20 mouse cellular contexts compared by ENCODE assay signal in the genomic region with DNA sequence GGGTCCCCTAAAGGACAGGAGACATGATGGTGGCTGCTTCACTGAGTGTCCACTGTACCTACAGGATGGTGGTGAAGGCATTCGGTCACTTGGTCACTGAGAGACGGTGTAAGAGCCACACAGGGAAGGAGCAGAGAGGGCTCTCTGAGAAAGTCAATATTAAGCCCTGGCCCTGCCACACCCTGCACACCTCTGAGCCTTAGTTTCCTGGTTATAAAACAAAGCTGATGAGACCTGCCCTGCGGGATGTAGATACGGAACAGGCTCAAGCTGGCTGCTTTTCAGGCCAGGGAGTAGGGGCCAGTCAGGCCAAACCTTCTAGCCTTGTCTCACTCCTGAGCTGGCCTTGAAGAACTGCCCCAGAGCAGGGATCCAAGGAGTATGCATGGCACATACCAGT.
DNase-seq lines count a peak whose midpoint lies in the region; ATAC-seq and TF ChIP-seq lines count a peak whose summit lies in the region.
"Had no signal": no experiment of that assay in that cellular context is flagged by ENCODE, and none has a peak within 500 bp of the region (broad histone marks: within the 10 kb centered on the region; RNA-seq: fewer than 3 reads in every experiment).

No protein-coding gene starts in this region.

- DNase-seq in liver, postnatal 0 days = no peak
- DNase-seq in liver = no peak
- no peak for DNase-seq in intestine, embryonic 14.5 days (ENCODE audit: low spot score)
- peak; percentile 61 for DNase-seq in lung, postnatal 36 days
- no peak for DNase-seq in frontal cortex, postnatal 14 days (ENCODE audit: low spot score in 2 of 2)
- no peak for DNase-seq in testis, postnatal 10 days (ENCODE audit: low spot score)
- DNase-seq in kidney, postnatal 4 days = no peak
- DNase-seq: cerebellum, adult 9-10 months; forebrain, postnatal 0 days; gastrocnemius, adult 2 months; kidney, adult 9 months; kidney, postnatal 25 days; liver, embryonic 13.5 days; right cerebral cortex, adult 18-20 months had no signal

- TF ChIP-seq CTCF in liver, postnatal 0 days (IDR thresholded peaks at IDR 0.05; ENCODE audit: low read depth) = no peak
- no peak for TF ChIP-seq CTCF in bone marrow, adult 2 months (IDR thresholded peaks at IDR 0.05; ENCODE audit: control insufficient read depth, insufficient read depth, low read length)

- peaks cover 7% of the 10 kb centered on the region; the same call in 1 of the 2 replicates for H3K36me3 ChIP-seq in liver, postnatal 0 days (replicated peaks; ENCODE audit: insufficient read depth, low read length)
- H3K36me3 ChIP-seq in intestine, embryonic 14.5 days (ENCODE audit: control insufficient read depth, insufficient read depth, low read length) = no peaks in the 10 kb centered on the region
- H3K36me3 ChIP-seq: heart, embryonic 12.5 days; limb, embryonic 12.5 days; neural tube, embryonic 12.5 days had no signal

- H3K27me3 ChIP-seq in liver, postnatal 0 days (ENCODE audit: insufficient read depth, low read length) = no peaks in the 10 kb centered on the region
- H3K27me3 ChIP-seq in intestine, embryonic 14.5 days (replicated peaks; ENCODE audit: control insufficient read depth, insufficient read depth, low read length) = no peaks in the 10 kb centered on the region
- H3K27me3 ChIP-seq: heart, embryonic 12.5 days; limb, embryonic 12.5 days; liver, embryonic 13.5 days; neural tube, embryonic 12.5 days had no signal

- 89% methylated on average over 4 of the region's 4 CpGs for WGBS in liver, postnatal 0 days (ENCODE audit: insufficient replicate concordance)
- 81% methylated on average over 4 of the region's 4 CpGs for WGBS in bone marrow, adult 2 months
- WGBS in intestine, embryonic 14.5 days = 79% methylated on average over 4 of the region's 4 CpGs

- no peak overlapping the region for H3K4me3 ChIP-seq in liver, postnatal 0 days (ENCODE audit: low read depth, low read length)
- no peak overlapping the region for H3K4me3 ChIP-seq in bone marrow, adult 2 months (replicated peaks; ENCODE audit: control insufficient read depth, low read depth, low read length)
- no peak overlapping the region for H3K4me3 ChIP-seq in intestine, embryonic 14.5 days (ENCODE audit: low read depth, low read length)
- H3K4me3 ChIP-seq: gastrocnemius, adult 2 months; heart, embryonic 12.5 days; limb, embryonic 12.5 days; liver, embryonic 13.5 days; neural tube, embryonic 12.5 days had no signal

- no peak for TF ChIP-seq EP300 in liver, postnatal 0 days (IDR thresholded peaks at IDR 0.05; ENCODE audit: low read depth)

- H3K9me3 ChIP-seq in liver, postnatal 0 days (ENCODE audit: low read length) = no peaks in the 10 kb centered on the region
- H3K9me3 ChIP-seq in intestine, embryonic 14.5 days (ENCODE audit: control insufficient read depth, low read length) = no peaks in the 10 kb centered on the region
- H3K9me3 ChIP-seq: heart, embryonic 12.5 days; limb, embryonic 12.5 days; liver, embryonic 13.5 days; neural tube, embryonic 12.5 days had no signal

- no peak overlapping the region for H3K9ac ChIP-seq in liver, postnatal 0 days (replicated peaks)
- H3K9ac ChIP-seq in intestine, embryonic 14.5 days (ENCODE audit: low read length) = no peak overlapping the region
- H3K9ac ChIP-seq: forebrain, postnatal 0 days; heart, embryonic 12.5 days; limb, embryonic 12.5 days; liver, embryonic 13.5 days; neural tube, embryonic 12.5 days had no signal

- peak overlapping the region; percentile 12; the same call in 1 of the 2 replicates for H3K27ac ChIP-seq in liver, postnatal 0 days (ENCODE audit: low read depth)
- H3K27ac ChIP-seq in bone marrow, adult 2 months (ENCODE audit: control insufficient read depth, insufficient read depth, low read depth, low read length, poor library complexity) = peak overlapping the region; percentile 47
- peak overlapping the region; percentile 30; the same call in 1 of the 2 replicates for H3K27ac ChIP-seq in intestine, embryonic 14.5 days (ENCODE audit: low read depth)
- H3K27ac ChIP-seq: gastrocnemius, adult 2 months; hindbrain, postnatal 0 days; limb, embryonic 12.5 days; liver, embryonic 13.5 days; neural tube, embryonic 12.5 days had no signal

- no peak for TF ChIP-seq POLR2A in bone marrow, adult 2 months (IDR thresholded peaks at IDR 0.05; ENCODE audit: borderline replicate concordance, control insufficient read depth, low read depth, low read length)

- no peak for ATAC-seq in liver, postnatal 0 days
- ATAC-seq in intestine, embryonic 14.5 days (replicated peaks; ENCODE audit: low FRiP score, low TSS enrichment, low read depth) = peak; percentile 56
- ATAC-seq: hindbrain, postnatal 0 days had no signal

- H3K4me1 ChIP-seq in liver, postnatal 0 days (ENCODE audit: insufficient read depth) = peaks cover 24% of the 10 kb centered on the region
- peaks cover 8% of the 10 kb centered on the region for H3K4me1 ChIP-seq in bone marrow, adult 2 months (ENCODE audit: control insufficient read depth, insufficient read depth, low read length)
- H3K4me1 ChIP-seq in intestine, embryonic 14.5 days (replicated peaks; ENCODE audit: control insufficient read depth, insufficient read depth, low read length) = peaks cover 7% of the 10 kb centered on the region; the same call in 1 of the 2 replicates

- no peak overlapping the region for H3K4me2 ChIP-seq in liver, postnatal 0 days (ENCODE audit: low read depth, low read length)
- H3K4me2 ChIP-seq in intestine, embryonic 14.5 days (ENCODE audit: low read length) = no peak overlapping the region
- H3K4me2 ChIP-seq: heart, embryonic 12.5 days; limb, embryonic 12.5 days; liver, embryonic 13.5 days; midbrain, embryonic 11.5 days; neural tube, embryonic 12.5 days had no signal
